In genomic region chr19:47282050-47282454, GRCm38 (mm10) we compare ENCODE assay signal across 12 mouse cellular contexts.
DNase-seq lines count a peak whose midpoint lies in the region; TF ChIP-seq lines count a peak whose summit lies in the region.
"Had no signal": no experiment of that assay in that cellular context is flagged by ENCODE, and none has a peak within 500 bp of the region (broad histone marks: within the 10 kb centered on the region; RNA-seq: fewer than 3 reads in every experiment).

No protein-coding gene starts in this region.

- DNase-seq in gastrocnemius, adult 2 months, result no peak
- no peak for DNase-seq in gastrocnemius, postnatal 36 days
- peak; percentile 60 for DNase-seq in testis, postnatal 10 days (ENCODE audit: low spot score)
- DNase-seq in testis, postnatal 14 days (ENCODE audit: low spot score), result no peak
- DNase-seq in heart, postnatal 10 days, result peak; percentile 61 to 69
- no peak for DNase-seq in thymus, postnatal 14 days
- no peak for DNase-seq in gastrocnemius, postnatal 10 days
- DNase-seq: adrenal gland, postnatal 10 days; left cerebral cortex, postnatal 4 days; spleen, adult 18-20 months had no signal

- H3K27ac ChIP-seq in gastrocnemius, adult 2 months, result peak overlapping the region; percentile 88
- H3K27ac ChIP-seq in small intestine, adult 2 months (ENCODE audit: insufficient read depth, low read depth, low read length), result peak overlapping the region; percentile 24; the same call in 1 of the 2 replicates

- H3K4me1 ChIP-seq in small intestine, adult 2 months (ENCODE audit: control insufficient read depth, insufficient read depth, insufficient read length, low read length), result peaks cover 3% of the 10 kb centered on the region; the same call in 1 of the 2 replicates

- H3K27me3 ChIP-seq in small intestine, adult 2 months (ENCODE audit: control insufficient read depth, insufficient read depth, low read length), result no peaks in the 10 kb centered on the region
- H3K27me3 ChIP-seq: CH12.LX had no signal

- no peak for TF ChIP-seq POLR2A in small intestine, adult 2 months (IDR thresholded peaks at IDR 0.05; ENCODE audit: low read depth, low read length)

- no peak for TF ChIP-seq CTCF in gastrocnemius, adult 2 months (IDR thresholded peaks at IDR 0.05)
- TF ChIP-seq CTCF in small intestine, adult 2 months (IDR thresholded peaks at IDR 0.05; ENCODE audit: extremely low read depth, insufficient read length, insufficient replicate concordance, low read depth, low read length), result no peak

- intact Hi-C loops in gastrocnemius, adult 2 months (cut with DNase I), result no loop called here
- intact Hi-C loops in gastrocnemius, postnatal 36 days (cut with DNase I), result loop anchor here (2.0 to 10.0 kb wide), 3 partner anchors 15 to 213 kb away; no protein-coding TSS in a partner anchor
- intact Hi-C loops in heart, postnatal 10 days (cut with DNase I), result no loop called here

- no peak overlapping the region for H3K4me3 ChIP-seq in gastrocnemius, adult 2 months
- H3K4me3 ChIP-seq in small intestine, adult 2 months (ENCODE audit: low read depth, low read length), result no peak overlapping the region

- 76% methylated on average over 6 of the region's 6 CpGs for WGBS in small intestine, adult 2 months

- peaks cover 6% of the 10 kb centered on the region for H3K36me3 ChIP-seq in small intestine, adult 2 months (ENCODE audit: control insufficient read depth, insufficient read depth, low read length)

Comparison
In these comparisons a context has a peak if more than half of its experiments do, and no peak if none do; other contexts are left out.
1. DNase-seq: peak in testis, postnatal 10 days (single experiment) and heart, postnatal 10 days (2 of 2); none in gastrocnemius, adult 2 months (single experiment), gastrocnemius, postnatal 36 days (0 of 2), testis, postnatal 14 days (single experiment), thymus, postnatal 14 days (single experiment) and gastrocnemius, postnatal 10 days (single experiment).